Comparison of ENCODE assay signal across 8 mouse cellular contexts in the genomic region with DNA sequence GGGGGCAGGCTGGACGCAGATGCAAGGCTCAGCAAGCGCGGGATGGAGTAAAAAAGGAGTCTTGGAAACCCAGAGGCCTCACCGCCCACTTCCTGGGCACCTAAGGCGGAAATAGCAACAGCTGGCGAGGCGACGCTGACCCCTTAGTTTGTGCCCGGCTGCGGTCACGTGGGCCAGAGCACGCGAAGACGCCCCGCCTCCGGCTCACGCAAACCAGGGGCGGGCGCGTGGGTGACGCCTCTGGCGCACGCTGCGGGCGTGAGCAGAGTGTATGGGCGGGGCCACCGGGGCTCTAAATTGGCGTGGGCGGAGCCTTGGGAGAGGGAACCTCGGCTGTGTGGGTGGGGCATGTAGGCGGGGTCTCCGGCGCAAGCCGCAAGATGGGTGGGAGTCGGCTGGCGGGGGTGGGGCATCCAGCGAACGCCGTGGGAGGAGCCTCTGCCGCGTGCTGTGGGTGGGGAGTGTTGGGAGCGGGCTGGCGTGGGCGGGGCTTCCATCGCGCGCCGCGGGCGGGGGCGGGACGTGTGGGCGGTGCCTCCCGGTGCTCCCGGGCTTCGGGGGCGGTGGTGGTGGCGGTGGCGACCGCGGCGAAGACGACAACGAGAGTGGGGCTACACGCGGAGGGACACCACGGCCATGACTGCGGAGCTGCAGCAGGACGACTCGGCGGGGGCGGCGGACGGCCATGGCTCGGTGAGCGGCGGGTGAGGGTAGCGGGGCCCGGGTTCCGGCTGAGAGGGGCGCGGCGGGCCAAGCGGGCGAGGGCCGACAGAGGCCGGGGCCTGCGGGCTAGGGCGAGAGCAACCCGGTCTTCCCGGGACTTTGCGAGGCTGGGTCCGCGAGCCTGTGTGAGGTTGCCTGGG. TPM values are rescaled to one million over a fixed set of nuclear protein-coding genes. Genes with fewer than 3 reads are reported as not detected.
DNase-seq lines count a peak whose midpoint lies in the region; ATAC-seq and TF ChIP-seq lines count a peak whose summit lies in the region.

A gene (plus strand): TSS at position 531 of the 863 bp plus-strand sequence.

- TF ChIP-seq POLR2A in ES-Bruce4 (IDR thresholded peaks at IDR 0.05; ENCODE audit: insufficient read depth, low read length): peak; percentile 64

- no peaks in the 10 kb centered on the region for H3K36me3 ChIP-seq in ES-Bruce4 (ENCODE audit: control insufficient read depth, insufficient read depth, low read length, poor library complexity, severe bottlenecking)
- no peaks in the 10 kb centered on the region for H3K36me3 ChIP-seq in forebrain, embryonic 13.5 days (ENCODE audit: poor library complexity, severe bottlenecking)
- H3K36me3 ChIP-seq in neural tube, embryonic 15.5 days: no peaks in the 10 kb centered on the region

- H3K4me3 ChIP-seq in ES-Bruce4 (ENCODE audit: low read depth, low read length): peak within 1 kb of the TSS; percentile 88
- H3K4me3 ChIP-seq in forebrain, embryonic 13.5 days: peak within 1 kb of the TSS; percentile 77
- peak within 1 kb of the TSS; percentile 83 for H3K4me3 ChIP-seq in neural tube, embryonic 15.5 days (replicated peaks)

- TF ChIP-seq CTCF in ES-Bruce4 (IDR thresholded peaks at IDR 0.05; ENCODE audit: low read depth, low read length): no peak

- peak within 1 kb of the TSS; percentile 76 for H3K4me2 ChIP-seq in forebrain, embryonic 13.5 days
- peak within 1 kb of the TSS; percentile 78 for H3K4me2 ChIP-seq in neural tube, embryonic 15.5 days

- H3K27ac ChIP-seq in ES-Bruce4 (ENCODE audit: insufficient read depth, low read length): peak within 1 kb of the TSS; percentile 27
- peak within 1 kb of the TSS; percentile 87 for H3K27ac ChIP-seq in forebrain, embryonic 13.5 days
- H3K27ac ChIP-seq in neural tube, embryonic 15.5 days (replicated peaks): peak within 1 kb of the TSS; percentile 90

- no peaks in the 10 kb centered on the region for H3K4me1 ChIP-seq in ES-Bruce4 (ENCODE audit: control insufficient read depth, insufficient read depth, low read length)
- H3K4me1 ChIP-seq in forebrain, embryonic 13.5 days: peaks cover 35% of the 10 kb centered on the region
- peaks cover 41% of the 10 kb centered on the region for H3K4me1 ChIP-seq in neural tube, embryonic 15.5 days

- peak within 1 kb of the TSS; percentile 87 for H3K9ac ChIP-seq in ES-Bruce4 (ENCODE audit: low read depth, poor library complexity, severe bottlenecking)
- peak within 1 kb of the TSS; percentile 83 for H3K9ac ChIP-seq in forebrain, embryonic 13.5 days
- H3K9ac ChIP-seq in neural tube, embryonic 15.5 days (replicated peaks): peak within 1 kb of the TSS; percentile 74

- under 1% methylated on average over 85 of the region's 94 CpGs for WGBS in forebrain, embryonic 13.5 days
- WGBS in neural tube, embryonic 15.5 days: under 1% methylated on average over 91 of the region's 94 CpGs

- ATAC-seq in cerebellum, adult (ENCODE audit: insufficient number of reproducible peaks, low FRiP score, low TSS enrichment): peak; percentile 84
- ATAC-seq in forebrain, embryonic 13.5 days: peak; percentile 95
- ATAC-seq in neural tube, embryonic 15.5 days (ENCODE audit: low FRiP score): peak; percentile 95

- H3K27me3 ChIP-seq in ES-Bruce4 (ENCODE audit: control insufficient read depth, insufficient read depth, low read length, poor library complexity, severe bottlenecking): no peaks in the 10 kb centered on the region
- no peaks in the 10 kb centered on the region for H3K27me3 ChIP-seq in forebrain, embryonic 13.5 days
- no peaks in the 10 kb centered on the region for H3K27me3 ChIP-seq in neural tube, embryonic 15.5 days (replicated peaks)

- DNase-seq in heart, postnatal 14 days: peak; percentile 99 to 100
- DNase-seq in layer of hippocampus, adult 11-12 months (ENCODE audit: low spot score): peak; percentile 99
- peak; percentile 99 for DNase-seq in lung, adult 18-20 months
- DNase-seq in testis, postnatal 14 days (ENCODE audit: low spot score): peak; percentile 100

- intact Hi-C loops in heart, postnatal 14 days (cut with DNase I): no loop called here

- H3K9me3 ChIP-seq in ES-Bruce4 (replicated peaks; ENCODE audit: control insufficient read depth, insufficient read depth, low read length, poor library complexity, severe bottlenecking): no peaks in the 10 kb centered on the region; the same call in 1 of the 2 replicates
- H3K9me3 ChIP-seq in forebrain, embryonic 13.5 days (replicated peaks): no peaks in the 10 kb centered on the region
- H3K9me3 ChIP-seq in neural tube, embryonic 15.5 days (replicated peaks): no peaks in the 10 kb centered on the region

- 0 out of 2 replicates have a peak, but pooled peaks have one; percentile 2 for TF ChIP-seq EP300 in ES-Bruce4 (IDR thresholded peaks at IDR 0.05; ENCODE audit: insufficient read depth, low read depth, low read length)

RNA-seq across cellular contexts. Expression of the gene that starts here (rescaled TPM):
- polyA plus RNA-seq in ES-Bruce4 (2011; ENCODE audit: insufficient read depth, insufficient read length, low read depth, missing spikeins): 134 and 157 TPM in 2 replicates
- 33.5 and 39.0 TPM in 2 replicates for polyA plus RNA-seq in forebrain, embryonic 13.5 days (2015; fragmentation: Nextera tagmentation; extraction: Ambion mirVana)
- 100 to 1,000 TPM; 140 to 145 TPM for total RNA-seq in heart, postnatal 14 days (2021)
- polyA plus RNA-seq in neural tube, embryonic 15.5 days (2015; fragmentation: Nextera tagmentation; extraction: Ambion mirVana): 26.2 and 30.7 TPM in 2 replicates

Comparison
In these comparisons a context has a peak if more than half of its experiments do, and no peak if none do; other contexts are left out.
1. Peak in every context shown above with its lines: DNase-seq, ATAC-seq, H3K4me3 ChIP-seq and H3K27ac ChIP-seq.
2. H3K27ac ChIP-seq: peak in every context shown above with its lines; median percentile 90 in neural tube, embryonic 15.5 days; 87 in forebrain, embryonic 13.5 days; 27 in ES-Bruce4.